Mouse (Mus musculus) kidney, adult 2 months (tissue): Measurements from ENCODE around the gene Kmt2b. TPM values are rescaled to one million over a fixed set of nuclear protein-coding genes. Genes with fewer than 3 reads are reported as not detected.

Source experiments
- DNase-seq: peaks from one replicate; pipeline ENCODE4 v3.0.0; 2021
- H3K27ac ChIP-seq: fragments of 200-500 bp; 2 replicates; pipeline ENCODE4 v1.5.1; 2012; ENCODE audit warnings: low read depth, low read length, control low read depth, inconsistent platforms; ENCODE audit not compliant: insufficient read depth
- H3K27me3 ChIP-seq: fragments of 200-500 bp; replicated peaks from 2 replicates; pipeline ENCODE4 v1.6.1; 2012; ENCODE audit warnings: mild to moderate bottlenecking, moderate library complexity, low read length, inconsistent platforms; ENCODE audit not compliant: control insufficient read depth, insufficient read depth
- H3K36me3 ChIP-seq: fragments of 200-500 bp; 2 replicates; pipeline ENCODE4 v1.6.1; 2012; ENCODE audit warnings: mild to moderate bottlenecking, moderate library complexity, low read length, inconsistent platforms; ENCODE audit not compliant: control insufficient read depth, insufficient read depth
- H3K4me1 ChIP-seq: fragments of 200-500 bp; 2 replicates; pipeline ENCODE4 v1.6.1; 2011; ENCODE audit warnings: low read length; ENCODE audit not compliant: control insufficient read depth, insufficient read depth
- H3K4me3 ChIP-seq: fragments of 200-500 bp; 2 replicates; pipeline ENCODE4 v1.5.1; 2011; ENCODE audit warnings: mild to moderate bottlenecking, low read depth, low read length, control low read depth; ENCODE audit not compliant: insufficient read depth
- CTCF ChIP-seq: fragments of 200-500 bp; conservative IDR thresholded peaks from 2 replicates; pipeline ENCODE4 v1.5.1; 2011; ENCODE audit warnings: low read depth, mild to moderate bottlenecking, control low read depth, low read length, moderate library complexity, mixed read lengths; ENCODE audit not compliant: insufficient read depth, insufficient read length
- POLR2A ChIP-seq: fragments of 200-500 bp; IDR thresholded peaks from one replicate; pipeline ENCODE4 v1.6.1; 2011; ENCODE audit warnings: low read depth, low read length, control low read depth
- WGBS: fragments of 180-500 bp; shearing (Covaris S2); methylation state at CpG from one replicate; pipeline ENCODE4 v1.1.7; 2018; 5-methylcytosine and 5-hydroxymethylcytosine counted together
- polyA plus RNA-seq: library from polyadenylated mRNA; depleted of rRNA; stranded (reverse); fragments of >200 nt; gene quantifications from 2 replicates; pipeline ENCODE4 v1.2.3, GENCODE M21; 2012

Kmt2b gene
- polyA plus RNA-seq, 1 experiment = 26.7 TPM

- peak; percentile 70 for DNase-seq
- WGBS = 54% methylated on average over 7 of the region's 7 CpGs
- H3K27ac ChIP-seq = peak overlapping the region; percentile 89
These were observed 12.1 kb upstream of the Kmt2b start for GRCm38 (mm10) chr7:30600651-30601050.

GRCm38 (mm10) chr7:30599933-30600353 lies 11.4 kb upstream of the Kmt2b start:
- Histone ChIP-seq H3K36me3 (no peaks in the 10 kb centered on the region), H3K27ac (peak overlapping the region; percentile 89), H3K4me1 (peaks cover 8% of the 10 kb centered on the region), H3K27me3 (no peaks in the 10 kb centered on the region; the same call in 1 of the 2 replicates), H3K4me3 (no peak overlapping the region)
- peak; percentile 99 for DNase-seq
- no peak for TF ChIP-seq CTCF
- TF ChIP-seq POLR2A = no peak
- 3% methylated on average over 16 of the region's 16 CpGs for WGBS

More at GRCm38 (mm10) chr7:30600651-30601050, 12.1 kb upstream of the Kmt2b start:
- TF ChIP-seq CTCF (no peak), POLR2A (no peak)
- Histone ChIP-seq H3K4me1 (peaks cover 8% of the 10 kb centered on the region), H3K4me3 (no peak overlapping the region), H3K36me3 (no peaks in the 10 kb centered on the region), H3K27me3 (no peaks in the 10 kb centered on the region; the same call in 1 of the 2 replicates)

DNA sequence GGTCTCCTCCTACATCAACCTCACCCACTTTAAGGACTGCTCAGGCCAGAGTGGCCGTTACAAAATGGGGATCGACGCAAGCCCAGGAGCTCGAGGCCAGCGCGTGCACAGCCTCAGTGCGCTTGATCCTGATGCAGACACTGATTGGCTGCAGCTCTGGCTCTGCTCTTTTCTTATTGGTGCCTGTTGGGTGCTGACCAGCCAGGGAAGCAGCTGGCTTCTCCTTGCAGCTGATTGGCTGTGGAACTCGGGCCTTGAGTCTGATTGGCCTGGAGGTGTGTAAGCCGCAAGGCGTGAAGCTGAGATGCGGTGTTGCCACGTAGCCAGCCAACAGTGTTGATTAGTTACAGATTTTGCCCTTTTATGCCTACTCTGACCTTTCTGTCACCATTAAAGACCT lies 10.3 kb upstream of the Kmt2b start, which contains the start of gene Zbtb32:
Gene Zbtb32, minus strand, starts transcription at position 124 of the 400 bp plus-strand sequence.
- DNase-seq = no peak

GRCm38 (mm10) chr7:30596811-30597210 lies 8.3 kb upstream of the Kmt2b start:
- no peak overlapping the region for H3K4me3 ChIP-seq
- H3K27ac ChIP-seq = no peak overlapping the region
- H3K36me3 ChIP-seq = no peaks in the 10 kb centered on the region
- H3K27me3 ChIP-seq = no peaks in the 10 kb centered on the region; the same call in 1 of the 2 replicates
- DNase-seq = no peak
- no peaks in the 10 kb centered on the region; the same call in 1 of the 2 replicates for H3K4me1 ChIP-seq
- 83% methylated on average over 5 of the region's 5 CpGs for WGBS
- TF ChIP-seq POLR2A (no peak), CTCF (no peak)

More for the DNA sequence above, 10.3 kb upstream of the Kmt2b start, which contains the start of gene Zbtb32:
- Histone ChIP-seq H3K27me3 (no peaks in the 10 kb centered on the region; the same call in 1 of the 2 replicates), H3K4me1 (peaks cover 8% of the 10 kb centered on the region), H3K4me3 (no peak within 1 kb of the TSS), H3K27ac (peak within 1 kb of the TSS; percentile 28), H3K36me3 (no peaks in the 10 kb centered on the region)
- WGBS = 92% methylated on average over 12 of the region's 12 CpGs
- no peak for TF ChIP-seq CTCF
- TF ChIP-seq POLR2A = no peak

DNA sequence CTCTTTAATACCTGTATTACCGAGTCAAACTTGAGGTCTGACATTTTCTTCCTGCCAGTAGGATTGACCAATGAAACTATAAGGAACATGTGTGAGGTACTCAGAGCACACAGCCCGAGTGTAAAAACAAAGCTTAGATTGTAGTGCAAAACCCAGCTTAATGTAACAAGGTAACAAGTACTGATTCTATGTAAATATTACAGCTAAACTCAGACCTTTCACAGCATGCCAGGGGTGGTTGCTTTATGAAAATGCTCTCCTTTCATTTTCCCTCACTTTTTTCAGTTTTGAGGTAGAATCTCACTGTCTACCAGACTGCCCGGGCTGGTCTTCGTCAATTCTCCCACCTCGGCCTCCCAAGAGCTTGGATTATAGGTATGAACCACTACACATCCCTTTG lies 7.6 kb upstream of the Kmt2b start:
- no peaks in the 10 kb centered on the region; the same call in 1 of the 2 replicates for H3K4me1 ChIP-seq
- no peak overlapping the region for H3K4me3 ChIP-seq
- H3K27ac ChIP-seq = no peak overlapping the region
- TF ChIP-seq CTCF = no peak
- TF ChIP-seq POLR2A = no peak
- no peaks in the 10 kb centered on the region for H3K36me3 ChIP-seq
- DNase-seq = no peak
- no peaks in the 10 kb centered on the region; the same call in 1 of the 2 replicates for H3K27me3 ChIP-seq
- 81% methylated on average over 5 of the region's 5 CpGs for WGBS

GRCm38 (mm10) chr7:30594510-30595024 lies 6.0 kb upstream of the Kmt2b start:
- no peak for TF ChIP-seq CTCF
- TF ChIP-seq POLR2A = no peak
- DNase-seq = no peak
- Histone ChIP-seq H3K4me3 (no peak overlapping the region), H3K27ac (no peak overlapping the region), H3K4me1 (peaks cover 4% of the 10 kb centered on the region; the same call in 1 of the 2 replicates), H3K36me3 (no peaks in the 10 kb centered on the region), H3K27me3 (no peaks in the 10 kb centered on the region; the same call in 1 of the 2 replicates)
- 63% methylated on average over 4 of the region's 4 CpGs for WGBS
